Mouse (Mus musculus): Measurements from ENCODE around the gene H2-Aa.

- no peak for TF ChIP-seq EP300 (IDR thresholded peaks at IDR 0.05)
- no peak for TF ChIP-seq CTCF (IDR thresholded peaks at IDR 0.05)
Measured at GRCm38 (mm10) chr17:34307216-34307615, 19.6 kb upstream of the H2-Aa start.

Data from lung, postnatal 0 days (tissue).